Comparison of ENCODE assay signal across 20 mouse cellular contexts in the genomic region with DNA sequence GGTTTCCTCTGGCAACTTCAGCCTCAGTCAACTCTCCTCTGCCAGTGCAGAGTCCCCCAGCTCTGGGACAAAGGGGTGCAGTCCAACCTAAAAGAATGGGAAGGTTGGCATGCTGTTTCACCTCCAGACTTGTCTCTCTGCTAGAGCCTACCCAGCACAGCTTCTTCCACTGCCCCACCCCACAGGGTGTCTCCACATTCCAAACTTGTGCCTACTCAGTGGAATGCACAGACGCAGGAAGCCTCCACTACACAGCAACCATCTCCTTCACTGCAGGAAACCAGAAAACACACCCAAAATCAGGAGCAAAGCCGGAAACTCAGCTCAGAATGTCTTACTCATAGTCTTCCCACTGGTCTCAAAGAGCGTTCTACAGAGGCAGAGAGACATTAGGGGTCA. TPM values are rescaled to one million over a fixed set of nuclear protein-coding genes. Genes with fewer than 3 reads are reported as not detected.
DNase-seq lines count a peak whose midpoint lies in the region; ATAC-seq and TF ChIP-seq lines count a peak whose summit lies in the region.
"Had no signal": no experiment of that assay in that cellular context is flagged by ENCODE, and none has a peak within 500 bp of the region (broad histone marks: within the 10 kb centered on the region; RNA-seq: fewer than 3 reads in every experiment).

No protein-coding gene starts in this region.

- no peak overlapping the region for H3K9ac ChIP-seq in forebrain, embryonic 11.5 days (ENCODE audit: low read length)
- H3K9ac ChIP-seq in forebrain, embryonic 16.5 days (replicated peaks; ENCODE audit: low read depth, low read length): no peak overlapping the region
- no peak overlapping the region for H3K9ac ChIP-seq in midbrain, embryonic 15.5 days
- no peak overlapping the region for H3K9ac ChIP-seq in midbrain, postnatal 0 days (replicated peaks; ENCODE audit: low read length, poor library complexity, severe bottlenecking)
- H3K9ac ChIP-seq in stomach, postnatal 0 days (ENCODE audit: low read length): no peak overlapping the region
- H3K9ac ChIP-seq: limb, embryonic 12.5 days; liver, embryonic 15.5 days had no signal

- no peak overlapping the region for H3K4me2 ChIP-seq in forebrain, embryonic 11.5 days (ENCODE audit: low read depth, low read length, severe bottlenecking)
- H3K4me2 ChIP-seq in forebrain, embryonic 16.5 days (ENCODE audit: low read length): no peak overlapping the region
- no peak overlapping the region for H3K4me2 ChIP-seq in midbrain, embryonic 15.5 days
- no peak overlapping the region for H3K4me2 ChIP-seq in midbrain, postnatal 0 days (ENCODE audit: low read depth, low read length, poor library complexity, severe bottlenecking)
- no peak overlapping the region for H3K4me2 ChIP-seq in stomach, postnatal 0 days (replicated peaks; ENCODE audit: low read depth)
- H3K4me2 ChIP-seq: limb, embryonic 12.5 days; liver, embryonic 15.5 days had no signal

- 0 out of 2 replicates have a peak, but pooled peaks have one; percentile 5 for ATAC-seq in forebrain, embryonic 11.5 days (replicated peaks; ENCODE audit: low FRiP score)
- ATAC-seq in forebrain, embryonic 16.5 days: no peak; the same call in 1 of the 2 replicates
- ATAC-seq in midbrain, embryonic 15.5 days (replicated peaks): peak; percentile 24; the same call in 1 of the 2 replicates
- ATAC-seq in midbrain, postnatal 0 days (ENCODE audit: low FRiP score): no peak
- 0 out of 2 replicates have a peak, but pooled peaks have one; percentile 49 for ATAC-seq in stomach, postnatal 0 days (ENCODE audit: low FRiP score, low TSS enrichment)
- ATAC-seq: intestine, postnatal 0 days; midbrain, embryonic 16.5 days had no signal

- intact Hi-C loops in heart, postnatal 14 days (cut with DNase I): no loop called here

- no peak overlapping the region for H3K4me3 ChIP-seq in forebrain, embryonic 11.5 days (ENCODE audit: low read depth, low read length)
- no peak overlapping the region for H3K4me3 ChIP-seq in forebrain, embryonic 16.5 days (replicated peaks; ENCODE audit: low read length)
- no peak overlapping the region for H3K4me3 ChIP-seq in midbrain, embryonic 15.5 days
- no peak overlapping the region for H3K4me3 ChIP-seq in midbrain, postnatal 0 days (ENCODE audit: low read depth, low read length)
- no peak overlapping the region for H3K4me3 ChIP-seq in stomach, postnatal 0 days (ENCODE audit: low read depth, low read length)
- H3K4me3 ChIP-seq: erythroblast, embryonic 14.5 days; gastrocnemius, adult 2 months; heart, adult 2 months; limb, embryonic 12.5 days; liver, embryonic 15.5 days had no signal

- WGBS in forebrain, embryonic 11.5 days: 81% methylated on average over 3 of the region's 3 CpGs
- 73% methylated on average over 3 of the region's 3 CpGs for WGBS in forebrain, embryonic 16.5 days
- 80% methylated on average over 3 of the region's 3 CpGs for WGBS in midbrain, embryonic 15.5 days
- 81% methylated on average over 3 of the region's 3 CpGs for WGBS in midbrain, postnatal 0 days
- 58% methylated on average over 3 of the region's 3 CpGs for WGBS in stomach, postnatal 0 days

- no peak for DNase-seq in forebrain, embryonic 11.5 days (ENCODE audit: low spot score)
- no peak for DNase-seq in midbrain, postnatal 0 days (ENCODE audit: low spot score)
- DNase-seq in ZHBTc4 (ENCODE audit: low read depth, low spot score): peak; percentile 93
- DNase-seq in stomach, postnatal 0 days (ENCODE audit: low spot score): no peak
- DNase-seq in heart, postnatal 14 days: no peak
- DNase-seq in frontal cortex, postnatal 14 days (ENCODE audit: low spot score in 2 of 2): no peak
- DNase-seq: cerebellum, adult 11-12 months; gastrocnemius, adult 2 months; heart, adult 2 months had no signal

- TF ChIP-seq CTCF in midbrain, postnatal 0 days (IDR thresholded peaks at IDR 0.05): no peak
- no peak for TF ChIP-seq CTCF in stomach, postnatal 0 days (IDR thresholded peaks at IDR 0.05; ENCODE audit: low read depth)

- 0 out of 2 replicates have a peak, but pooled peaks cover 3% of the 10 kb centered on the region for H3K4me1 ChIP-seq in forebrain, embryonic 11.5 days (replicated peaks; ENCODE audit: control insufficient read depth, insufficient read depth, low read length)
- peaks cover 11% of the 10 kb centered on the region; the same call in 1 of the 2 replicates for H3K4me1 ChIP-seq in forebrain, embryonic 16.5 days (replicated peaks; ENCODE audit: control insufficient read depth, insufficient read depth, low read length)
- H3K4me1 ChIP-seq in midbrain, embryonic 15.5 days: no peaks in the 10 kb centered on the region
- H3K4me1 ChIP-seq in midbrain, postnatal 0 days (ENCODE audit: insufficient read depth, low read length): no peaks in the 10 kb centered on the region
- H3K4me1 ChIP-seq in stomach, postnatal 0 days (replicated peaks; ENCODE audit: control insufficient read depth, insufficient read depth): no peaks in the 10 kb centered on the region
- H3K4me1 ChIP-seq: limb, embryonic 12.5 days had no signal

- no peaks in the 10 kb centered on the region for H3K36me3 ChIP-seq in forebrain, embryonic 11.5 days (ENCODE audit: control insufficient read depth, insufficient read depth, low read length)
- no peaks in the 10 kb centered on the region for H3K36me3 ChIP-seq in forebrain, embryonic 16.5 days (ENCODE audit: control insufficient read depth, insufficient read depth)
- H3K36me3 ChIP-seq in midbrain, embryonic 15.5 days (replicated peaks): no peaks in the 10 kb centered on the region
- no peaks in the 10 kb centered on the region for H3K36me3 ChIP-seq in midbrain, postnatal 0 days (ENCODE audit: insufficient read depth, low read length)
- H3K36me3 ChIP-seq in stomach, postnatal 0 days (ENCODE audit: control insufficient read depth, insufficient read depth, low read length): no peaks in the 10 kb centered on the region
- H3K36me3 ChIP-seq: limb, embryonic 12.5 days; liver, embryonic 15.5 days had no signal

- no peaks in the 10 kb centered on the region for H3K9me3 ChIP-seq in forebrain, embryonic 11.5 days (ENCODE audit: control insufficient read depth, low read length)
- no peaks in the 10 kb centered on the region for H3K9me3 ChIP-seq in forebrain, embryonic 16.5 days (ENCODE audit: control insufficient read depth, low read length)
- no peaks in the 10 kb centered on the region for H3K9me3 ChIP-seq in midbrain, embryonic 15.5 days
- no peaks in the 10 kb centered on the region for H3K9me3 ChIP-seq in midbrain, postnatal 0 days (ENCODE audit: low read length)
- H3K9me3 ChIP-seq in stomach, postnatal 0 days (ENCODE audit: control insufficient read depth, low read length): no peaks in the 10 kb centered on the region
- H3K9me3 ChIP-seq: limb, embryonic 12.5 days; liver, embryonic 15.5 days had no signal

- TF ChIP-seq EP300 in stomach, postnatal 0 days (optimal IDR thresholded peaks at IDR 0.05): no peak

- H3K27ac ChIP-seq in forebrain, embryonic 11.5 days (ENCODE audit: low read depth, low read length): no peak overlapping the region
- H3K27ac ChIP-seq in forebrain, embryonic 16.5 days (ENCODE audit: low read length): no peak overlapping the region
- H3K27ac ChIP-seq in midbrain, embryonic 15.5 days: no peak overlapping the region
- H3K27ac ChIP-seq in midbrain, postnatal 0 days (ENCODE audit: low read depth, low read length): no peak overlapping the region
- H3K27ac ChIP-seq in stomach, postnatal 0 days (replicated peaks): no peak overlapping the region
- H3K27ac ChIP-seq: gastrocnemius, adult 2 months; heart, adult 2 months; limb, embryonic 12.5 days; liver, embryonic 15.5 days had no signal

- no peaks in the 10 kb centered on the region for H3K27me3 ChIP-seq in forebrain, embryonic 11.5 days (ENCODE audit: control insufficient read depth, insufficient read depth, low read length)
- peaks cover 10% of the 10 kb centered on the region for H3K27me3 ChIP-seq in forebrain, embryonic 16.5 days (replicated peaks; ENCODE audit: control insufficient read depth, insufficient read depth, low read length)
- no peaks in the 10 kb centered on the region for H3K27me3 ChIP-seq in midbrain, embryonic 15.5 days (replicated peaks)
- no peaks in the 10 kb centered on the region for H3K27me3 ChIP-seq in midbrain, postnatal 0 days (ENCODE audit: insufficient read depth, low read length)
- H3K27me3 ChIP-seq in stomach, postnatal 0 days (ENCODE audit: control insufficient read depth, insufficient read depth, low read length): no peaks in the 10 kb centered on the region
- H3K27me3 ChIP-seq: limb, embryonic 12.5 days; liver, embryonic 15.5 days had no signal

RNA-seq across cellular contexts. Expression of a gene that starts 10.6 kb away (rescaled TPM):
- not detected in 2 replicates for polyA plus RNA-seq in forebrain, embryonic 11.5 days (2014; fragmentation: Nextera tagmentation; extraction: Ambion mirVana)
- polyA plus RNA-seq in forebrain, embryonic 16.5 days (2015; fragmentation: Nextera tagmentation; extraction: Ambion mirVana): not detected in 2 replicates
- polyA plus RNA-seq in midbrain, embryonic 15.5 days (2015; fragmentation: Nextera tagmentation; extraction: Ambion mirVana): not detected in 2 replicates
- not detected in 2 replicates for total RNA-seq in midbrain, postnatal 0 days (2014; rRNA removed)
- polyA plus RNA-seq in midbrain, postnatal 0 days (2015; fragmentation: Nextera tagmentation; extraction: Ambion mirVana): 0.31 TPM in 1 of 2 replicates, not detected in the other
- 0.17 TPM in 1 of 2 replicates, not detected in the other for polyA plus RNA-seq in stomach, postnatal 0 days (2015; fragmentation: Nextera tagmentation; extraction: Ambion mirVana)
- total RNA-seq in heart, postnatal 14 days (2021): not detected
- total RNA-seq: gastrocnemius, adult 2 months; heart, adult 2 months; megakaryocyte progenitor cell, adult 5-6 weeks; MEL had no signal
- polyA plus RNA-seq: cortical plate, adult 2 months; erythroblast, embryonic 14.5 days; heart, adult 2 months; heart, postnatal 0 days; limb, embryonic 12.5 days; liver, embryonic 15.5 days; midbrain, embryonic 16.5 days had no signal

Comparison
In these comparisons a context has a peak if more than half of its experiments do, and no peak if none do; other contexts are left out.
1. ATAC-seq: peak in forebrain, embryonic 11.5 days (single experiment), midbrain, embryonic 15.5 days (single experiment) and stomach, postnatal 0 days (single experiment); none in forebrain, embryonic 16.5 days (single experiment) and midbrain, postnatal 0 days (single experiment).